Comparison of ENCODE assay signal across 9 mouse cellular contexts in genomic region chr6:21990181-21991135, GRCm38 (mm10). TPM values are rescaled to one million over a fixed set of nuclear protein-coding genes. Genes with fewer than 3 reads are reported as not detected.
DNase-seq lines count a peak whose midpoint lies in the region; ATAC-seq and TF ChIP-seq lines count a peak whose summit lies in the region.
"Had no signal": no experiment of that assay in that cellular context is flagged by ENCODE, and none has a peak within 500 bp of the region (broad histone marks: within the 10 kb centered on the region; RNA-seq: fewer than 3 reads in every experiment).

No protein-coding gene starts in this region.

- H3K36me3 ChIP-seq in midbrain, embryonic 11.5 days (ENCODE audit: control insufficient read depth, insufficient read depth, low read length) = no peaks in the 10 kb centered on the region
- no peaks in the 10 kb centered on the region for H3K36me3 ChIP-seq in midbrain, embryonic 16.5 days (ENCODE audit: control insufficient read depth, insufficient read depth, low read length)
- no peaks in the 10 kb centered on the region for H3K36me3 ChIP-seq in stomach, postnatal 0 days (ENCODE audit: control insufficient read depth, insufficient read depth, low read length)
- H3K36me3 ChIP-seq: hindbrain, embryonic 10.5 days had no signal

- 0 out of 2 replicates have a peak, but pooled peaks cover 2% of the 10 kb centered on the region for H3K4me1 ChIP-seq in midbrain, embryonic 11.5 days (ENCODE audit: control insufficient read depth, insufficient read depth, low read length)
- H3K4me1 ChIP-seq in midbrain, embryonic 16.5 days (ENCODE audit: control insufficient read depth, insufficient read depth, low read length) = peaks cover 13% of the 10 kb centered on the region
- H3K4me1 ChIP-seq in stomach, postnatal 0 days (replicated peaks; ENCODE audit: control insufficient read depth, insufficient read depth) = no peaks in the 10 kb centered on the region

- no peaks in the 10 kb centered on the region for H3K9me3 ChIP-seq in midbrain, embryonic 11.5 days (ENCODE audit: control insufficient read depth, low read length)
- no peaks in the 10 kb centered on the region for H3K9me3 ChIP-seq in midbrain, embryonic 16.5 days (replicated peaks; ENCODE audit: control insufficient read depth, low read length, poor library complexity, severe bottlenecking)
- no peaks in the 10 kb centered on the region for H3K9me3 ChIP-seq in stomach, postnatal 0 days (ENCODE audit: control insufficient read depth, low read length)
- H3K9me3 ChIP-seq: hindbrain, embryonic 10.5 days had no signal

- TF ChIP-seq CTCF in stomach, postnatal 0 days (IDR thresholded peaks at IDR 0.05; ENCODE audit: low read depth) = no peak

- no peak overlapping the region for H3K9ac ChIP-seq in midbrain, embryonic 11.5 days (ENCODE audit: low read length)
- H3K9ac ChIP-seq in midbrain, embryonic 16.5 days (ENCODE audit: low read depth, low read length) = no peak overlapping the region
- H3K9ac ChIP-seq in stomach, postnatal 0 days (ENCODE audit: low read length) = no peak overlapping the region

- no peak overlapping the region for H3K4me2 ChIP-seq in midbrain, embryonic 11.5 days
- no peak overlapping the region for H3K4me2 ChIP-seq in midbrain, embryonic 16.5 days (ENCODE audit: low read length)
- H3K4me2 ChIP-seq in stomach, postnatal 0 days (replicated peaks; ENCODE audit: low read depth) = peak overlapping the region; percentile 31

- no peak overlapping the region for H3K27ac ChIP-seq in midbrain, embryonic 11.5 days (ENCODE audit: low read depth, low read length)
- no peak overlapping the region for H3K27ac ChIP-seq in midbrain, embryonic 16.5 days (ENCODE audit: low read length)
- peak overlapping the region; percentile 20; the same call in 1 of the 2 replicates for H3K27ac ChIP-seq in stomach, postnatal 0 days (replicated peaks)
- H3K27ac ChIP-seq: hindbrain, embryonic 10.5 days had no signal

- 82% methylated on average over 9 of the region's 9 CpGs for WGBS in midbrain, embryonic 11.5 days
- 75% methylated on average over 9 of the region's 9 CpGs for WGBS in midbrain, embryonic 16.5 days
- 47% methylated on average over 9 of the region's 9 CpGs for WGBS in stomach, postnatal 0 days

- DNase-seq in gastrocnemius, postnatal 25 days = peak; percentile 62
- DNase-seq in gastrocnemius, adult 8-10 months (ENCODE audit: low spot score in 2 of 2) = no peak
- peak; percentile 85 for DNase-seq in midbrain, embryonic 11.5 days (ENCODE audit: low spot score, missing footprints)
- peak; percentile 25 for DNase-seq in heart, postnatal 4 days
- DNase-seq in stomach, postnatal 0 days (ENCODE audit: low spot score) = no peak
- DNase-seq in layer of hippocampus, postnatal 10 days (ENCODE audit: low spot score in 2 of 2) = no peak
- DNase-seq in right cerebral cortex, postnatal 25 days = no peak

- ATAC-seq in midbrain, embryonic 11.5 days (ENCODE audit: low FRiP score) = no peak
- no peak for ATAC-seq in midbrain, embryonic 16.5 days
- no peak for ATAC-seq in stomach, postnatal 0 days (ENCODE audit: low FRiP score, low TSS enrichment)

- no peak overlapping the region for H3K4me3 ChIP-seq in midbrain, embryonic 11.5 days (ENCODE audit: low read depth, low read length)
- H3K4me3 ChIP-seq in midbrain, embryonic 16.5 days (ENCODE audit: low read depth, low read length) = no peak overlapping the region
- no peak overlapping the region; the same call in 1 of the 2 replicates for H3K4me3 ChIP-seq in stomach, postnatal 0 days (ENCODE audit: low read depth, low read length)
- H3K4me3 ChIP-seq: hindbrain, embryonic 10.5 days had no signal

- H3K27me3 ChIP-seq in midbrain, embryonic 11.5 days (ENCODE audit: control insufficient read depth, insufficient read depth, low read length) = peaks cover 14% of the 10 kb centered on the region; the same call in 1 of the 2 replicates
- peaks cover 13% of the 10 kb centered on the region for H3K27me3 ChIP-seq in midbrain, embryonic 16.5 days (ENCODE audit: control insufficient read depth, insufficient read depth, low read depth, low read length)
- no peaks in the 10 kb centered on the region for H3K27me3 ChIP-seq in stomach, postnatal 0 days (ENCODE audit: control insufficient read depth, insufficient read depth, low read length)

- no peak for TF ChIP-seq EP300 in stomach, postnatal 0 days (optimal IDR thresholded peaks at IDR 0.05)

RNA-seq across cellular contexts. Expression of gene Cped1, which starts 4.7 kb away (rescaled TPM):
- 10 to 100 TPM; 16.8 to 22.7 TPM for total RNA-seq in gastrocnemius, postnatal 25 days (2021)
- total RNA-seq in gastrocnemius, adult 8-10 months (2022) = 10 to 100 TPM; 22.4 to 26.6 (median 22.9) TPM
- polyA plus RNA-seq in midbrain, embryonic 11.5 days (2014; fragmentation: Nextera tagmentation; extraction: Ambion mirVana) = 9.6 and 12.9 TPM in 2 replicates
- 2.1 and 2.7 TPM in 2 replicates for polyA plus RNA-seq in midbrain, embryonic 16.5 days (2015; fragmentation: Nextera tagmentation; extraction: Ambion mirVana)
- total RNA-seq in heart, postnatal 4 days (2021) = 1 to 10 TPM; 7.2 to 9.9 TPM
- 10.4 and 10.7 TPM in 2 replicates for polyA plus RNA-seq in stomach, postnatal 0 days (2015; fragmentation: Nextera tagmentation; extraction: Ambion mirVana)
- 1 to 10 TPM; 2.0 to 2.1 TPM for total RNA-seq in layer of hippocampus, postnatal 10 days (2021)

RNA-seq across cellular contexts. Expression of gene Ing3, which starts 41.1 kb away (rescaled TPM):
- 10 to 100 TPM in 1 of 2 experiments, 1 to 10 TPM in 1; 9.3 to 10.2 TPM for total RNA-seq in gastrocnemius, postnatal 25 days (2021)
- 1 to 10 TPM; 4.5 to 9.4 (median 6.3) TPM for total RNA-seq in gastrocnemius, adult 8-10 months (2022)
- polyA plus RNA-seq in midbrain, embryonic 11.5 days (2014; fragmentation: Nextera tagmentation; extraction: Ambion mirVana) = 44.6 and 45.3 TPM in 2 replicates
- 44.2 and 50.0 TPM in 2 replicates for polyA plus RNA-seq in midbrain, embryonic 16.5 days (2015; fragmentation: Nextera tagmentation; extraction: Ambion mirVana)
- 10 to 100 TPM; 17.4 to 18.3 TPM for total RNA-seq in heart, postnatal 4 days (2021)
- polyA plus RNA-seq in stomach, postnatal 0 days (2015; fragmentation: Nextera tagmentation; extraction: Ambion mirVana) = 19.8 and 21.2 TPM in 2 replicates
- 10 to 100 TPM; 18.0 to 25.3 TPM for total RNA-seq in layer of hippocampus, postnatal 10 days (2021)

Comparison
In these comparisons a context has a peak if more than half of its experiments do, and no peak if none do; other contexts are left out.
1. DNase-seq: peak in gastrocnemius, postnatal 25 days (single experiment), midbrain, embryonic 11.5 days (single experiment) and heart, postnatal 4 days (single experiment); none in gastrocnemius, adult 8-10 months (0 of 2), stomach, postnatal 0 days (single experiment), layer of hippocampus, postnatal 10 days (0 of 2) and right cerebral cortex, postnatal 25 days (single experiment).